Mouse (Mus musculus): ENCODE data around the gene Apol9b.

Apol9b gene

DNA sequence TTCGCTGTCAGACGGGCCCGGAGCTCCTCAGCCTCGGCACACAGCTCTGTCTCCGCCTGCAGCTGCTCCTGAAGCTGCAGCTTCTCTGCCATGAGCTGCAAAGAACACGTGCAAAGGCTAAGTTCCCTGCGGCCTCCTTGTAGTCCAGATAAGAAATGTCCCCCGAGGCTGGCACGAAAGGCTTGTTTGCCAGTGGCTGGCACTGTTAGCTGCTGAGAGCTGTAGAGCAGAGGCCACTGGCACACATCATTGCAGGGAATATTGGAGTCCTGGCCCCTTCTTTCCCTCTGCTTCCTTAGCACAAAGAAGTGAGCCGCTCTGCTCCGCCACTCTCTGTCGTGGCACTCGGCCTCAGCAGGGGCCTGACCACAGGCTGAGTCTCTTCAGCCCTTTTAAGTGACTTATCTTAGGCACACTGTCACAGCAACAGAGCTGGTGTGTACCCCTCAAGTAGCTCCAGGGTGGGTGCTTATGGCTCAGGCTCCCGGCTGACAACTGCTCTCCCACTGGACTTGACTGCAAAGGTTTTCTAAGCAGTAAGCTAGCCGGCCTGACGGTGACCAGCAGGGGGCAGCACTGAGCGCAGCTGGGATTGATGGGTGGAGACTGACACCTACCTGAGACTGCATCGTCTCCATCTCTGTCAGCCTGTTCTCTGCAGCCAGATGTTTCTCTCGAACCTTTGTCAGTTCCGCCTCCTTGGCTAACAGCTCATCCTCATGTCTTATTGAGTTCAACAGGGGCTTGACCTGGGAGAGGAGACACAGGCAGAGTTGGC, 46.5 kb downstream of the Apol9b start:
- DNase-seq (ENCODE audit: low read depth), result peak; percentile 60

- DNase-seq (ENCODE audit: low read depth), result no peak
Measured at GRCm38 (mm10) chr15:77782449-77783014, 53.7 kb downstream of the Apol9b start.

DNA sequence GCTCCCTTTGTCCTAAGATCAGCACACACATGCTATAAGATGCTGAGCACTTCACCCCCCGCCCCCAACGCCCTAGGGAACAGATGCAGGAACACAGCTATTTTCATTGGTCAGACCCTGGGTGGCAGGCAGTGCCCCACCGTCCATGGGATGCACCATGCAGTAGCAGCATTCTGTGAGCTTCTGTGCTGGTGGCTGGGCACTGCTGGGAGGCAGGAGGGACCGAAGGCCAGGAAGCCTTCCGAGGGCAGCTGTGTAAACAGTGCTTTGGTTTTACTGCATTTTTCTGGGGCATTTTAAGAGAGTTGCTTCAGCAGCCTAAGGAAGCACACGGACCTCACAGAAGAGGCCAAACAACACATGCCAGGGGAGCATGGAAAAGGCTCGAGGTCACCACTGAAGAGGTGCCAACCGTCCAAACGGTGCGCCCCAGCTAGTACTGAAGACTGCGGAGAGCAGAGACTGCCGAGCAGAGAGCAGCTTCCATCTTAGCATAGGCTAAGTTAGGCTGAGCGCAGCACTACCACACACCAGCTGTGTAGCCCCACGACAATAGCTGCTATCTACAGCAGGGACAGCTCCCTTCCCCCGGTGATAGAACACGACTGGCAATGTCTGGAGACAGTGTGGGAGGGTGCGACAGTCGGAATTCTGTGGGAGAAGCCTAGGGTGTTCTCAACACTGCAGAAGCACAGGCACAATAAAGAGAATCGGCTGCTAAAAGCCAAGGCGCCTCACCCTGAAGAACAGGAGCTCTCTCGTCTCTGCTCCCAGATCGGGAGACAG, 55.4 kb downstream of the Apol9b start:
- DNase-seq (ENCODE audit: low read depth), result no peak

- DNase-seq (ENCODE audit: low read depth), result no peak
Measured at GRCm38 (mm10) chr15:77785807-77786206, 57.0 kb downstream of the Apol9b start.

Measured in c-Kit-positive CD71-negative TER-119-negative erythroid progenitor cells, embryonic 14.5 days (primary cell).